Mouse (Mus musculus): ENCODE measurements around the gene Mmp10.

GRCm38 (mm10) chr9:7551943-7552342 lies 49.8 kb downstream of the Mmp10 start:
- TF ChIP-seq POLR2A (IDR thresholded peaks at IDR 0.05; ENCODE audit: insufficient read length, low read depth), result no peak
- TF ChIP-seq TCF12 (IDR thresholded peaks at IDR 0.05; ENCODE audit: insufficient read depth, poor library complexity, severe bottlenecking), result no peak

All from myocyte (in vitro differentiated cells).